Mouse (Mus musculus) heart, adult 2 months (tissue): ENCODE measurements at regions not wholly inside any gene's neighbourhood (a gene's known extent, or its start where the extent isn't known, plus 50 kb on each side); places are given as distances from the start of the nearest gene placed in this dataset.

ENCODE experiments used
- DNase-seq, 2 experiments: peaks; one replicate each; pipeline ENCODE4 v3.0.0; 2021
- H3K27ac ChIP-seq: fragments of 200-600 bp; 2 replicates; pipeline ENCODE4 v1.8.1; 2022
- H3K27me3 ChIP-seq: fragments of 200-500 bp; 2 replicates; pipeline ENCODE4 v1.6.1; 2012; ENCODE audit warnings: mild to moderate bottlenecking, low read length, inconsistent platforms, mixed read lengths; ENCODE audit not compliant: control insufficient read depth, insufficient read depth
- H3K36me3 ChIP-seq: fragments of 200-500 bp; 2 replicates; pipeline ENCODE4 v1.6.1; 2012; ENCODE audit warnings: low read length, inconsistent platforms; ENCODE audit not compliant: control insufficient read depth, insufficient read depth
- H3K4me1 ChIP-seq: fragments of 200-500 bp; 2 replicates; pipeline ENCODE4 v1.6.1; 2011; ENCODE audit warnings: low read length; ENCODE audit not compliant: control insufficient read depth, insufficient read depth
- H3K4me3 ChIP-seq: fragments of 200-600 bp; 2 replicates; pipeline ENCODE4 v1.8.1; 2022
- H3K79me2 ChIP-seq: fragments of 200-500 bp; replicated peaks from 2 replicates; pipeline ENCODE4 v1.6.1; 2012; ENCODE audit warnings: mild to moderate bottlenecking, inconsistent platforms, low read length, moderate library complexity, mixed read lengths; ENCODE audit not compliant: control insufficient read depth, insufficient read depth
- H3K9ac ChIP-seq: fragments of 200-500 bp; 2 replicates; pipeline ENCODE4 v1.6.1; 2012; ENCODE audit warnings: low read depth, mild to moderate bottlenecking, control low read depth, inconsistent platforms, low read length, mixed read lengths
- CTCF ChIP-seq: fragments of 200-600 bp; IDR thresholded peaks from 2 replicates; pipeline ENCODE4 v1.8.1; 2022; ENCODE audit warnings: antibody characterized with exemption, mild to moderate bottlenecking, moderate library complexity
- EP300 ChIP-seq: fragments of 200-500 bp; IDR thresholded peaks from 2 replicates; pipeline ENCODE4 v1.6.1; 2011; ENCODE audit warnings: low read depth, low read length, control low read depth; ENCODE audit not compliant: insufficient read depth
- POLR2A ChIP-seq: fragments of 200-500 bp; IDR thresholded peaks from 2 replicates; pipeline ENCODE4 v1.6.1; 2011; ENCODE audit warnings: mild to moderate bottlenecking, low read depth, low read length, control low read depth; ENCODE audit not compliant: insufficient read depth
- WGBS: fragments of 180-500 bp; shearing (Covaris S2); methylation state at CpG from one replicate; pipeline ENCODE4 v1.1.7; 2018; 5-methylcytosine and 5-hydroxymethylcytosine counted together
- intact Hi-C: fragments of 180-260 bp; cut with DNase I; formaldehyde crosslinking; loops from one replicate; pipeline ENCODE4 v1.15.1; 2025

DNA sequence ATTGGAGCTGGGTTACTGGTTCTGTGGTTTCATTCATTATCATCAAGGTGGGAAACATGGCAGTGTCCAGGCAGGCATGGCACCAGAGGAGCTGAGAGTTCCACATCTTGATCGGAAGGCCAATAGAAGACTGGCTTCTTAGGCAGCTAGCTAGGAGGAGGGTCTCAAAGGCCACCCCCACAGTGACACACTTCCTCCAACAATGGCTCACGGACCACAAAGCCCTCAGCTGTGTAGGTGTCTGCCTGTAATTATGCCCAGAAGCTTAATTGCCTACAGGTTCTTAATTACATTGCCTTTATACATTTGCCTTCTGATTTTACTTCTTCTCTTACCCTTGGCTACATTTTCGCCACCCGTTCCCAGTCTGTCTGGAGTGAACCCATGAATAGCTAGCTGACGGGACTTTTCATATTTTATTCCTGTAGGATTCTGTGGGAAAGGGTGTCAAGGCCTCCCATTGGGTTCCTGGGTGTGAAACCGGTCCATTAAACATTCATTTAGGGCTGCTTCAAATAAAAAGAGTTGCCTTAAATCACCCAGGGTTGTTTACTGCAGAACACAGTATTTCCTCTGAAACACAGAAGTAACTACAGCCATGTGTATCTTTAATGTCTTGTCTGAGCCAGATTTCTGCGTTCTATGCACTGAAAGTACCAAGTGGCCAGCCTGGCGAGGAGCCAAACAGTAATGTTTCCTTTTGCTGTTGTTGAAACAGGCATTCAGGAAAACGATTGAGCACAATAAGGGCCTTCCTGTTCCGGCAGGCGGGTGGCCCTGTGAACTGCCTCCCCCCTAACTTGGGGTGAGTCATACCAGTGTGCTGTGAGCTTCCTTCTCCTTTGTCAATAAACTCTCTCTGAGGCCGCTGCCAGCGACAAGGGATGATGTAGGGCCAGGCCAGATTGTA is 82.4 kb upstream of the Gm9747 start:
- 50% methylated on average over 13 of the region's 13 CpGs for WGBS
- TF ChIP-seq CTCF (no peak), POLR2A (no peak), EP300 (no peak)
- H3K4me3 ChIP-seq = no peak overlapping the region
- H3K27ac ChIP-seq = no peak overlapping the region
- no peak overlapping the region for H3K9ac ChIP-seq
- no peaks in the 10 kb centered on the region for H3K36me3 ChIP-seq
- intact Hi-C loops = no loop called here
- H3K4me1 ChIP-seq = peaks cover 3% of the 10 kb centered on the region
- DNase-seq = peak; percentile 25 to 52
- no peaks in the 10 kb centered on the region for H3K79me2 ChIP-seq
- H3K27me3 ChIP-seq = no peaks in the 10 kb centered on the region

DNA sequence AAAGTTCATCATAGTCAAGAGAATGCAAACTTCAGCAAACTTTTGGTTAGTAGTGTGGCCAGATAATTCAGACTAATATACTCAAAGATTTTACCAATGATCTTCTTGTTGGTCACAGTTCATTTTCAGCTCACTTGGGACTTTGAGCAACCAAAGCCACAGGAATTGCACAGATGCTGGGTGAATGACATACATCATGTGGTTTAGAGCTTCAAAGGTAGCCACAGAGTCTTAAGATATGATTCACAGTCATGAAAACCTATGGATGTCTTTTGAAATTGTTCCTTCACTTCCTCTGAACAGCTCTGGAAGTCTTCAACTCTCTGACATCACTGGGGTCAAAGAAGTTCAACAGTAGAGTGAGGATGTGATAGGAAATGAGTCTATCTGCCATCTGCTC is 77.0 kb upstream of the Gm9747 start:
- Histone ChIP-seq H3K4me3 (no peak overlapping the region), H3K27ac (no peak overlapping the region), H3K36me3 (no peaks in the 10 kb centered on the region), H3K9ac (no peak overlapping the region), H3K4me1 (no peaks in the 10 kb centered on the region; the same call in 1 of the 2 replicates), H3K79me2 (no peaks in the 10 kb centered on the region), H3K27me3 (no peaks in the 10 kb centered on the region)
- DNase-seq = no peak
- intact Hi-C loops = no loop called here
- TF ChIP-seq CTCF (no peak), EP300 (no peak), POLR2A (no peak)

DNA sequence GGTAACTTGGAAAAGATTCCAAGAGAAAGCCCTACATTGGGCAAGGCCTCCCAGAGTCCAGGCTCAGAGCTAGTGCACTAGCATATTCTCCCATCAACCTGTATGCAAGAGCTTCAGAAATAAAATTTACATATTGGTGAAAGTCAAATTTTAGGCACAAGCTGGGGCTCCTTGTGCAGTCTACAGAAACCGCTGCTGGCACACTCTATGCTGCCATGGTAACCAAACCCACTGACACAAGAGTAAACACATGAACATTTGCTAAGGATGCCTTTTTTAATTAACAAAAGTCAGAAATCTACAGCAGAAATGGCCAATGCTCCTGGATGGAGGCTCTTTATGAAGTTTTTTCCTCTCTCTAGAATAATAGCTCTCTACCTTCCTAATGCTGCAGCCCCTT is 75.9 kb upstream of the Gm9747 start:
- Histone ChIP-seq H3K4me1 (no peaks in the 10 kb centered on the region; the same call in 1 of the 2 replicates), H3K27me3 (no peaks in the 10 kb centered on the region), H3K79me2 (no peaks in the 10 kb centered on the region), H3K36me3 (no peaks in the 10 kb centered on the region), H3K9ac (no peak overlapping the region), H3K27ac (no peak overlapping the region), H3K4me3 (no peak overlapping the region)
- TF ChIP-seq POLR2A = no peak
- no peak for TF ChIP-seq EP300
- no peak for TF ChIP-seq CTCF
- 86% methylated on average over 1 of the region's 1 CpGs for WGBS
- intact Hi-C loops = no loop called here
- DNase-seq = no peak

DNA sequence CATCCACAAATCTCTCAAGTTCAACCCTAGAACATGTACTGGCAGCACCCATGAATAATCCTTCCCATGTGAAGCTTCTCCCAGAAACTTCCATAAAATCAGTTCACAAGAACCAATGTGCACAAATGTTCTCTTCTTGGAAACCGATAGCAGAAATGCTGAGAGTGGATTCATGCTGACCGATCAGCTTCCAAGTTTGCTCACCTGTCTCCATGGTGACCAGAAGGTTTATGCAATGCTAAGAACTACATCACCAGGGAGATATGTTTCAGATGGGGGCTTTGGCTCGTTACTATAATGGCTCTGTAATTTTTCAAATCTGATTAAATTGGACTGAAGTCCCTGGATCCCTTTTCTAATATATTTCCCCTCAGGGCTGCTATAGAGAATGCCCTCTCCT is 74.4 kb upstream of the Gm9747 start:
- intact Hi-C loops = no loop called here
- WGBS = 62% methylated on average over 3 of the region's 3 CpGs
- no peaks in the 10 kb centered on the region for H3K79me2 ChIP-seq
- DNase-seq = peak in 1 of 2 experiments; percentile 8
- no peaks in the 10 kb centered on the region for H3K27me3 ChIP-seq
- H3K4me1 ChIP-seq = no peaks in the 10 kb centered on the region; the same call in 1 of the 2 replicates
- H3K27ac ChIP-seq = no peak overlapping the region
- H3K4me3 ChIP-seq = no peak overlapping the region
- TF ChIP-seq CTCF = no peak
- no peak for TF ChIP-seq EP300
- TF ChIP-seq POLR2A = no peak
- H3K9ac ChIP-seq = no peak overlapping the region
- no peaks in the 10 kb centered on the region for H3K36me3 ChIP-seq

DNA sequence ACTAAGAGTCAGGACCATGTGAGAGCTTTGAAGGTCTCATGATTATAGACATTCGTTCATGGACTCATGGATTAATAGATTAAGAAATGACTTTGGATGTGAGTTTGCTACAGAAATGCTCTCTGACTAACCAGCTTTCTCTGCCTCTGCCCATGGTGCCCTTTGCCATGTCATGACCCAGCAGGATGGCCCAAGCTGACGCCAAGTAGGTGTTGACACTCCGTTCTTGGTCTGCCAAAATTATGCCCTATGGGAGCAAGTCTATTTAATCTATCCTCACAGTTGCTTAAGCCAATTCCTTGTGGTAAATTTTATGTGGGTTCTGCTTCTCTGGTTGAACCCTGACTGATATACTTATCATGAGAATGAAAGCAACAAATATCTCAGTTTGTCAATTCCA is 73.7 kb upstream of the Gm9747 start:
- Histone ChIP-seq H3K27me3 (no peaks in the 10 kb centered on the region), H3K36me3 (no peaks in the 10 kb centered on the region), H3K9ac (no peak overlapping the region), H3K4me3 (no peak overlapping the region), H3K79me2 (no peaks in the 10 kb centered on the region), H3K27ac (no peak overlapping the region), H3K4me1 (no peaks in the 10 kb centered on the region; the same call in 1 of the 2 replicates)
- TF ChIP-seq CTCF (no peak), EP300 (no peak), POLR2A (no peak)
- 70% methylated on average over 3 of the region's 3 CpGs for WGBS
- DNase-seq = peak in 1 of 2 experiments; percentile 13
- intact Hi-C loops = no loop called here

DNA sequence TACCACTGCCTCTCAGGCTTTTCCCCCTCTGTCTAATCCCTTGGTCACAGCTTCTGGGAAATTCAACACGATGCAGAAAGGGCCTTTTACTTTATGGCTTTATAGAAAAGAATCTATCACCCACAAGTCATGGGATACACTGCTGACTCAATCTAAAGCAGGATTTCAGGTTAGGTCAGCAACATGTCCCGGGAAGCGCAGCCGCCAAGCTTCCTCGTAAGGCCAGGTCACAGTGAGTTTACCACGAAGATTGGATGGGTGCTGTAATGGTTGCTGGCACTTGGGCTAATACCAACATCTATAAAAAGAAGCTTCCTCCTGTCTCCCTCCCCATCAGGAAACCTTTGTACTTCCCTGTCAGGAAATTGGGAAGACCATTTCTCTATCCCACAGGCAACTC is 70.0 kb upstream of the Gm9747 start:
- Histone ChIP-seq H3K4me1 (no peaks in the 10 kb centered on the region; the same call in 1 of the 2 replicates), H3K27me3 (no peaks in the 10 kb centered on the region), H3K79me2 (no peaks in the 10 kb centered on the region), H3K9ac (no peak overlapping the region), H3K27ac (no peak overlapping the region), H3K36me3 (no peaks in the 10 kb centered on the region), H3K4me3 (no peak overlapping the region)
- no peak for DNase-seq
- TF ChIP-seq POLR2A (no peak), EP300 (no peak), CTCF (no peak)
- intact Hi-C loops = no loop called here
- 63% methylated on average over 6 of the region's 6 CpGs for WGBS
